Mouse (Mus musculus) kidney, embryonic 14.5 days (tissue): ENCODE measurements around the gene Stpg2. TPM values are rescaled to one million over a fixed set of nuclear protein-coding genes. Genes with fewer than 3 reads are reported as not detected.

Source experiments
- ATAC-seq: fragments of 200-750 bp; cut with Nextera tagmentation; 2 replicates; pipeline ENCODE4 v1.8.0; 2017; ENCODE audit warnings: moderate number of reproducible peaks, mild to moderate bottlenecking, moderate TSS enrichment, moderate library complexity; ENCODE audit not compliant: low FRiP score, low TSS enrichment
- H3K27ac ChIP-seq: fragments of 300-500 bp; sonication (generic); 2 replicates; pipeline ENCODE4 v1.5.1; 2014; ENCODE audit warnings: low read depth, mild to moderate bottlenecking, low read length, moderate library complexity, mixed read lengths
- H3K27me3 ChIP-seq: fragments of 300-500 bp; sonication (generic); 2 replicates; pipeline ENCODE4 v1.6.1; 2014; ENCODE audit warnings: mild to moderate bottlenecking, low read length; ENCODE audit not compliant: control insufficient read depth, insufficient read depth
- H3K36me3 ChIP-seq: fragments of 300-500 bp; sonication (generic); 2 replicates; pipeline ENCODE4 v1.6.1; 2014; ENCODE audit warnings: low read length, mixed read lengths; ENCODE audit not compliant: control insufficient read depth, insufficient read depth
- H3K4me1 ChIP-seq: fragments of 300-500 bp; sonication (generic); 2 replicates; pipeline ENCODE4 v1.6.1; 2014; ENCODE audit warnings: low read length, mixed read lengths; ENCODE audit not compliant: control insufficient read depth, insufficient read depth
- H3K4me2 ChIP-seq: fragments of 300-500 bp; sonication (generic); replicated peaks from 2 replicates; pipeline ENCODE4 v1.6.1; 2014; ENCODE audit warnings: low read depth, mild to moderate bottlenecking, low read length
- H3K4me3 ChIP-seq: fragments of 300-500 bp; sonication (generic); 2 replicates; pipeline ENCODE4 v1.5.1; 2014; ENCODE audit warnings: mild to moderate bottlenecking, low read length
- H3K9ac ChIP-seq: fragments of 300-500 bp; sonication (generic); 2 replicates; pipeline ENCODE4 v1.6.1; 2014; ENCODE audit warnings: low read depth, mild to moderate bottlenecking, low read length, moderate library complexity
- H3K9me3 ChIP-seq: fragments of 300-500 bp; sonication (generic); 2 replicates; pipeline ENCODE4 v1.6.1; 2016; ENCODE audit warnings: low read length; ENCODE audit not compliant: control insufficient read depth
- WGBS: fragments of 180-500 bp; shearing (Covaris S2); extraction: QIAGEN DNeasy Blood & Tissue Kit; methylation state at CpG from one replicate; pipeline ENCODE4 v1.1.7; 2014; 5-methylcytosine and 5-hydroxymethylcytosine counted together
- polyA plus RNA-seq: library from polyadenylated mRNA; unstranded; fragments of >200 nt; fragmentation: Nextera tagmentation; extraction: Ambion mirVana; gene quantifications from 2 replicates; pipeline ENCODE4 v1.2.1, GENCODE M21; 2014

Stpg2 gene
- polyA plus RNA-seq, 1 experiment from 2014 or later: 0.14 TPM

DNA sequence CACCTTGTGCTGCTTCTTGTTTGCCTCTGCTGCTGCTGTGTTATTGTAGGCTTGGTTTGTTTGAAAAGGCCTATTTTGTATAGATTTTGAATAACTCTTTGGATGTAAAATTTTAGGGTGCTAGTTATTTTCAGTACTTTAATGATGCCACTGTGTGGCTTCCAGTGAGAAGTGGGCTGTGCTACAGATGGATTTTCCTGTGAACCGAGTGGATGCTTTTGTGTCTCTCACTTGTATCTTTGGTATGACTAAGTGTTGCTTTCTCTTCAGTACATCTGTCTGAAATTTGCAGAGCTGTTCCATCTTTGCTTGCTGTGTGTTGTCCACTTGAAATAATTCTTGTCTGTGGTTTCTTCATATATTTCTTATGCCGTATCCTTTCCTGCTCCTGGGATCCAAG lies 106.2 kb downstream of the Stpg2 start:
- Histone ChIP-seq H3K27ac (no peak overlapping the region), H3K4me1 (no peaks in the 10 kb centered on the region), H3K4me3 (no peak overlapping the region), H3K4me2 (no peak overlapping the region), H3K27me3 (no peaks in the 10 kb centered on the region), H3K9ac (no peak overlapping the region), H3K9me3 (no peaks in the 10 kb centered on the region), H3K36me3 (no peaks in the 10 kb centered on the region)
- WGBS: 95% methylated on average over 2 of the region's 2 CpGs
- no peak for ATAC-seq

- Histone ChIP-seq H3K9ac (no peak overlapping the region), H3K9me3 (no peaks in the 10 kb centered on the region), H3K4me3 (no peak overlapping the region), H3K27me3 (no peaks in the 10 kb centered on the region), H3K4me1 (no peaks in the 10 kb centered on the region), H3K27ac (no peak overlapping the region), H3K4me2 (no peak overlapping the region), H3K36me3 (no peaks in the 10 kb centered on the region)
- no peak for ATAC-seq
- 88% methylated on average over 3 of the region's 3 CpGs for WGBS
Measured at GRCm38 (mm10) chr3:139380494-139380893, 175.0 kb downstream of the Stpg2 start.

DNA sequence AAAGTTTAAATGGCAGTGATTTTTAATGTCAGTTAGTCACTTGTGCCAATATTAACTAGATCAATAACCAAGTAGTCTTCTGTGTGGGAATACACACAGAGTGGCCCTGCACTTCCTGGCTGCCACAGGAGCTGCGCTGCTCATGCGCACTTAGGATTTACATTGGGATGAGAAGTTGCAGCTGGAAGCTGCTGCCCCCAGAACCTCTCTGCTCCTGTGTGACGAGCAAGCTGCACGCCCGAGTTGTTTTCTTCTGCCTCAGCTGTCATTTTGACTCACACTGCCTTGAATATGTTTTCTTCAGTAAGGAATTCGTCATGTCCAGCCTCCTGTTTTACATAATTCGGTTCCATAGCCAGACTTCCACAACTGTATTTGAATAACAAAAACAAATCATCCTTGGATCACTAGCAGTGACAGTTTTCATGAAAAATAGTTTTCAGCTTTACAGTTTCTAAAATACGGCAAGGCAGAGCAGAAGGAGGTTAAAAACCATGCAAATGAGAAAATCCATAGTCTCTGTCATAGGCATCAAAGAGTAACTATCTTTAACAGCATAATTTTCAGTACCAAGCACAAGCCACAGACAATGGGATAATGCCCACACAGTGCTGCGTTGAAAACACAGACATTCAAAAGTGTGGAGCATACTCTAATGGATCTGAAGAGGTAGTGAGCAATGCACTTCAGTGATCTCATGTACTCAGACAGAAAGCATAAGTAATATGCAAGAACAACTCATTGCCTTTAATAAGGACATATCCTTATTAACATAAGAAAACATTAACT lies 191.8 kb downstream of the Stpg2 start:
- H3K4me1 ChIP-seq: no peaks in the 10 kb centered on the region
- H3K27me3 ChIP-seq: no peaks in the 10 kb centered on the region
- H3K9ac ChIP-seq: no peak overlapping the region
- no peak overlapping the region for H3K4me3 ChIP-seq
- H3K27ac ChIP-seq: peak overlapping the region; percentile 42; the same call in 1 of the 2 replicates
- H3K9me3 ChIP-seq: no peaks in the 10 kb centered on the region
- ATAC-seq: peak; percentile 89
- WGBS: 38% methylated on average over 9 of the region's 9 CpGs
- no peaks in the 10 kb centered on the region for H3K36me3 ChIP-seq
- no peak overlapping the region for H3K4me2 ChIP-seq

DNA sequence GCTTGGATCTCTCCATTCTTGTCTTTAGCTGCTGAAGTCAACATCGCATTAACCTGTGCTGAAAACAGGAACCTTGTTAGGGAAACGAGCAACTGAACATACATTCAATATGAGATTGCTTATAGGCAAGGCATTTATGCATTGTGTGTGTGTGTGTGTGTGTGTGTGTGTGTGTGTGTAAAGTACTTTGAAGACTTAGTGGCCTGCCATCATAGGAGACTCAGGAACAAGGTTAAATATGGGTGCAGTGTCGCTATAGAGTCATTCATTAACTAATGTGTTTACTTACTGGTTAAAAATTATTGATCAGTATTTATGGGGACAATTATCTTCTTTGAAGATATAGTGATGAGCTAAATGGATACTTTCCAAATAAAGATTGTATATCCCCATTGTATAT lies 199.2 kb downstream of the Stpg2 start:
- H3K4me2 ChIP-seq: no peak overlapping the region
- 94% methylated on average over 3 of the region's 3 CpGs for WGBS
- no peak overlapping the region for H3K27ac ChIP-seq
- H3K4me1 ChIP-seq: no peaks in the 10 kb centered on the region
- no peak for ATAC-seq
- H3K9me3 ChIP-seq: no peaks in the 10 kb centered on the region
- no peak overlapping the region for H3K4me3 ChIP-seq
- no peaks in the 10 kb centered on the region for H3K36me3 ChIP-seq
- no peaks in the 10 kb centered on the region for H3K27me3 ChIP-seq
- H3K9ac ChIP-seq: no peak overlapping the region

GRCm38 (mm10) chr3:139419142-139419541 lies 213.6 kb downstream of the Stpg2 start:
- Histone ChIP-seq H3K36me3 (no peaks in the 10 kb centered on the region), H3K9me3 (no peaks in the 10 kb centered on the region), H3K4me2 (no peak overlapping the region), H3K27ac (no peak overlapping the region), H3K27me3 (no peaks in the 10 kb centered on the region), H3K4me1 (no peaks in the 10 kb centered on the region), H3K4me3 (no peak overlapping the region), H3K9ac (no peak overlapping the region)
- WGBS: 77% methylated on average over 5 of the region's 5 CpGs
- no peak for ATAC-seq

DNA sequence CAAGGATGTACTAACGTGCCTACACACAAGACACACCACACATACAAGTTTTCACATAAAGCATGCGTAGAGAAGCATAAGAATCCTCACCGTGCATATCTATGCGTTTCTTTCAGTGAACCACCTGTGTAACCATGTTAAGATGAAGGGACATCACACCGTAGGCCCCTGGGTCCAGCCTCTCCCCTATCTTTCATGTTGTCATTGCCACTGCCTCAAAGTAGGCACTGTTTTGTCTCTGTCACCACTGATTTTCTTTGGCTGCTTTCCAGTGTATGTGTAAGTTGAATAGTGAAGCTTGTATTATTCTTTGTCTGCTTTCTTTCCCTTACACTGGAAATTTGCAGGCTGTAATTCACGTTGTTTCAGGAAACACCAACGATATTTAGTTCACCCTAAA lies 236.7 kb downstream of the Stpg2 start:
- no peaks in the 10 kb centered on the region for H3K9me3 ChIP-seq
- no peaks in the 10 kb centered on the region for H3K4me1 ChIP-seq
- H3K27me3 ChIP-seq: no peaks in the 10 kb centered on the region
- no peak overlapping the region for H3K4me2 ChIP-seq
- WGBS: 64% methylated on average over 7 of the region's 7 CpGs
- no peak overlapping the region for H3K4me3 ChIP-seq
- ATAC-seq: no peak
- no peaks in the 10 kb centered on the region for H3K36me3 ChIP-seq
- no peak overlapping the region for H3K9ac ChIP-seq
- no peak overlapping the region for H3K27ac ChIP-seq

- no peak overlapping the region for H3K27ac ChIP-seq
- ATAC-seq: no peak
- no peaks in the 10 kb centered on the region for H3K27me3 ChIP-seq
- no peaks in the 10 kb centered on the region for H3K36me3 ChIP-seq
- H3K4me3 ChIP-seq: no peak overlapping the region
- H3K9me3 ChIP-seq: no peaks in the 10 kb centered on the region
- no peaks in the 10 kb centered on the region for H3K4me1 ChIP-seq
- no peak overlapping the region for H3K4me2 ChIP-seq
- 72% methylated on average over 3 of the region's 3 CpGs for WGBS
- H3K9ac ChIP-seq: no peak overlapping the region
Measured at GRCm38 (mm10) chr3:139495939-139496338, 290.4 kb downstream of the Stpg2 start.

DNA sequence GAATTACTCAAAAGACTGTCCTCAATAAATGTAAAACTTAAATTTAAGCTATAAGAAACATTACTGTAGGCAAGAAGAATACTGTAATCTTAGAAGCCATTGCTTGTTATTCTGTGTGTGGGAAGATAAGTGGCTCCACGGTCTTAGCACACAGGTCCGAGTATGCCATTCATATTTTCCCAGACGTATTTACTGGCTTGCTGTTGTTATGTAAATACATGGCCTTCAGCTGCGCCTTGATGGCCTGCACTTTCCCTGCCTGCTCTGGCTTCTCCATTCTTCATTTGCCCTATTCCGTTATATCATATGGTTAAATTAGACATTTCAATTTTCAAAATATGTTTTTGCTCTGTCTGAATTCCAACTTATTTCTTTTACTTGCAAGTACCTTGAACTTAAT lies 296.7 kb downstream of the Stpg2 start:
- Histone ChIP-seq H3K9me3 (no peaks in the 10 kb centered on the region), H3K4me3 (no peak overlapping the region), H3K4me2 (no peak overlapping the region), H3K27me3 (no peaks in the 10 kb centered on the region), H3K27ac (no peak overlapping the region), H3K36me3 (no peaks in the 10 kb centered on the region), H3K9ac (no peak overlapping the region), H3K4me1 (no peaks in the 10 kb centered on the region)
- ATAC-seq: no peak
- 67% methylated on average over 5 of the region's 5 CpGs for WGBS

GRCm38 (mm10) chr3:139509275-139509985 lies 303.9 kb downstream of the Stpg2 start:
- no peak overlapping the region for H3K4me2 ChIP-seq
- no peak overlapping the region for H3K4me3 ChIP-seq
- 55% methylated on average over 6 of the region's 6 CpGs for WGBS
- H3K9ac ChIP-seq: no peak overlapping the region
- no peak overlapping the region for H3K27ac ChIP-seq
- no peaks in the 10 kb centered on the region for H3K4me1 ChIP-seq
- no peaks in the 10 kb centered on the region for H3K27me3 ChIP-seq
- no peaks in the 10 kb centered on the region for H3K36me3 ChIP-seq
- peak; percentile 52; the same call in 1 of the 2 replicates for ATAC-seq
- H3K9me3 ChIP-seq: no peaks in the 10 kb centered on the region
